ENCODE assay signal across 8 mouse cellular contexts in genomic region chr9:55541681-55542365, GRCm38 (mm10). TPM values are rescaled to one million over a fixed set of nuclear protein-coding genes. Genes with fewer than 3 reads are reported as not detected.
DNase-seq lines count a peak whose midpoint lies in the region; ATAC-seq and TF ChIP-seq lines count a peak whose summit lies in the region.
"Had no signal": no experiment of that assay in that cellular context is flagged by ENCODE, and none has a peak within 500 bp of the region (broad histone marks: within the 10 kb centered on the region; RNA-seq: fewer than 3 reads in every experiment).

No protein-coding gene starts in this region.

- H3K9me3 ChIP-seq in midbrain, embryonic 10.5 days (replicated peaks) = no peaks in the 10 kb centered on the region

- peaks cover 10% of the 10 kb centered on the region for H3K4me1 ChIP-seq in heart, adult 2 months (ENCODE audit: control insufficient read depth, insufficient read depth, low read length)
- H3K4me1 ChIP-seq in kidney, adult 2 months (ENCODE audit: control insufficient read depth, insufficient read depth, low read length) = 0 out of 2 replicates have a peak, but pooled peaks cover 3% of the 10 kb centered on the region
- peaks cover 67% of the 10 kb centered on the region for H3K4me1 ChIP-seq in midbrain, embryonic 10.5 days

- no peak overlapping the region for H3K27ac ChIP-seq in heart, adult 2 months
- no peak overlapping the region for H3K27ac ChIP-seq in kidney, adult 2 months (ENCODE audit: insufficient read depth, low read depth, low read length)
- no peak overlapping the region for H3K27ac ChIP-seq in midbrain, embryonic 10.5 days (replicated peaks)

- TF ChIP-seq EP300 in heart, adult 2 months (IDR thresholded peaks at IDR 0.05; ENCODE audit: insufficient read depth, low read depth, low read length) = no peak

- TF ChIP-seq POLR2A in heart, adult 2 months (IDR thresholded peaks at IDR 0.05; ENCODE audit: insufficient read depth, low read depth, low read length) = no peak
- no peak for TF ChIP-seq POLR2A in kidney, adult 2 months (IDR thresholded peaks at IDR 0.05; ENCODE audit: low read depth, low read length)

- peak overlapping the region; percentile 21 for H3K4me3 ChIP-seq in heart, adult 2 months
- H3K4me3 ChIP-seq in kidney, adult 2 months (ENCODE audit: insufficient read depth, low read depth, low read length) = no peak overlapping the region
- H3K4me3 ChIP-seq in midbrain, embryonic 10.5 days = peak overlapping the region; percentile 54

- TF ChIP-seq CTCF in heart, adult 2 months (IDR thresholded peaks at IDR 0.05) = no peak
- no peak for TF ChIP-seq CTCF in kidney, adult 2 months (conservative IDR thresholded peaks at IDR 0.05; ENCODE audit: insufficient read depth, insufficient read length, low read depth, low read length)

- H3K79me2 ChIP-seq in heart, adult 2 months (replicated peaks; ENCODE audit: control insufficient read depth, insufficient read depth, low read length) = no peaks in the 10 kb centered on the region

- H3K27me3 ChIP-seq in heart, adult 2 months (ENCODE audit: control insufficient read depth, insufficient read depth, low read length) = peaks cover 66% of the 10 kb centered on the region
- peaks cover 40% of the 10 kb centered on the region for H3K27me3 ChIP-seq in kidney, adult 2 months (replicated peaks; ENCODE audit: control insufficient read depth, insufficient read depth, low read length)
- peaks cover 100% of the 10 kb centered on the region for H3K27me3 ChIP-seq in midbrain, embryonic 10.5 days (ENCODE audit: low read depth, poor library complexity, severe bottlenecking)

- H3K36me3 ChIP-seq in heart, adult 2 months (ENCODE audit: control insufficient read depth, insufficient read depth, low read length) = no peaks in the 10 kb centered on the region
- no peaks in the 10 kb centered on the region for H3K36me3 ChIP-seq in kidney, adult 2 months (ENCODE audit: control insufficient read depth, insufficient read depth, low read length)
- no peaks in the 10 kb centered on the region for H3K36me3 ChIP-seq in midbrain, embryonic 10.5 days

- H3K9ac ChIP-seq in heart, adult 2 months (ENCODE audit: low read depth, low read length) = no peak overlapping the region

- no peak for ATAC-seq in erythroblast, adult 5-6 weeks (replicated peaks; ENCODE audit: low FRiP score, poor library complexity, severe bottlenecking)

- 2% methylated on average over 59 of the region's 59 CpGs for WGBS in heart, adult 2 months
- WGBS in kidney, adult 2 months = 3% methylated on average over 59 of the region's 59 CpGs
- under 1% methylated on average over 59 of the region's 59 CpGs for WGBS in midbrain, embryonic 10.5 days

- intact Hi-C loops in heart, adult 2 months (cut with DNase I) = loop anchor here (2.0 to 10.0 kb wide), 2 partner anchors 29 to 217 kb away; partner anchors contain the start of genes Etfa, Nrg4 and Tmem266

- DNase-seq in right cerebral cortex, postnatal 25 days = peak; percentile 18
- DNase-seq in right cerebral cortex, postnatal 36 days (ENCODE audit: low spot score in 2 of 2) = no peak
- peak; percentile 36 to 52 for DNase-seq in cerebellum, postnatal 14 days
- DNase-seq in heart, adult 2 months = peak; percentile 59 to 74
- peak; percentile 48 for DNase-seq in kidney, adult 2 months
- DNase-seq in midbrain, embryonic 10.5 days (ENCODE audit: low spot score) = peak; percentile 63

RNA-seq across cellular contexts. Expression of gene Isl2, which starts 3.4 kb away (rescaled TPM):
- not detected for total RNA-seq in heart, adult 2 months (2021)
- polyA plus RNA-seq in heart, adult 2 months (2012; rRNA removed) = 0.06 TPM in 1 of 2 replicates, not detected in the other
- polyA plus RNA-seq in kidney, adult 2 months (2012; rRNA removed) = 0.05 TPM in 1 of 2 replicates, not detected in the other
- polyA plus RNA-seq in midbrain, embryonic 10.5 days (2016; fragmentation: Nextera tagmentation; extraction: Ambion mirVana) = 5.0 and 5.8 TPM in 2 replicates
- not detected in 2 replicates for total RNA-seq in erythroblast, adult 5-6 weeks (2015; ENCODE audit: low replicate concordance)
- total RNA-seq in erythroblast, adult 5-6 weeks (2017; ENCODE audit: low replicate concordance) = not detected in 2 replicates
- total RNA-seq: left cerebral cortex, adult 8-10 months had no signal

RNA-seq across cellular contexts. Expression of gene Etfa, which starts 29.8 kb away (rescaled TPM):
- total RNA-seq in heart, adult 2 months (2021) = 1,000 to 10,000 TPM in 1 of 2 experiments, 100 to 1,000 TPM in 1; 871 to 1,031 TPM
- 289 and 479 TPM in 2 replicates for polyA plus RNA-seq in heart, adult 2 months (2012; rRNA removed)
- 157 and 192 TPM in 2 replicates for polyA plus RNA-seq in kidney, adult 2 months (2012; rRNA removed)
- polyA plus RNA-seq in midbrain, embryonic 10.5 days (2016; fragmentation: Nextera tagmentation; extraction: Ambion mirVana) = 151 and 157 TPM in 2 replicates
- 37.2 and 39.2 TPM in 2 replicates for total RNA-seq in erythroblast, adult 5-6 weeks (2015; ENCODE audit: low replicate concordance)
- 14.1 and 32.3 TPM in 2 replicates for total RNA-seq in erythroblast, adult 5-6 weeks (2017; ENCODE audit: low replicate concordance)

Comparison
In these comparisons a context has a peak if more than half of its experiments do, and no peak if none do; other contexts are left out.
1. DNase-seq: peak in right cerebral cortex, postnatal 25 days (single experiment), cerebellum, postnatal 14 days (2 of 2), heart, adult 2 months (2 of 2), kidney, adult 2 months (single experiment) and midbrain, embryonic 10.5 days (single experiment); none in right cerebral cortex, postnatal 36 days (0 of 2).